Mouse (Mus musculus): Measurements from ENCODE around the gene Brwd1.
"Not testable (repeated sequence)": the region's sequence is repeated elsewhere in the genome, so short reads cannot be mapped to it uniquely, and the experiment has no call there.

Brwd1 gene

DNA sequence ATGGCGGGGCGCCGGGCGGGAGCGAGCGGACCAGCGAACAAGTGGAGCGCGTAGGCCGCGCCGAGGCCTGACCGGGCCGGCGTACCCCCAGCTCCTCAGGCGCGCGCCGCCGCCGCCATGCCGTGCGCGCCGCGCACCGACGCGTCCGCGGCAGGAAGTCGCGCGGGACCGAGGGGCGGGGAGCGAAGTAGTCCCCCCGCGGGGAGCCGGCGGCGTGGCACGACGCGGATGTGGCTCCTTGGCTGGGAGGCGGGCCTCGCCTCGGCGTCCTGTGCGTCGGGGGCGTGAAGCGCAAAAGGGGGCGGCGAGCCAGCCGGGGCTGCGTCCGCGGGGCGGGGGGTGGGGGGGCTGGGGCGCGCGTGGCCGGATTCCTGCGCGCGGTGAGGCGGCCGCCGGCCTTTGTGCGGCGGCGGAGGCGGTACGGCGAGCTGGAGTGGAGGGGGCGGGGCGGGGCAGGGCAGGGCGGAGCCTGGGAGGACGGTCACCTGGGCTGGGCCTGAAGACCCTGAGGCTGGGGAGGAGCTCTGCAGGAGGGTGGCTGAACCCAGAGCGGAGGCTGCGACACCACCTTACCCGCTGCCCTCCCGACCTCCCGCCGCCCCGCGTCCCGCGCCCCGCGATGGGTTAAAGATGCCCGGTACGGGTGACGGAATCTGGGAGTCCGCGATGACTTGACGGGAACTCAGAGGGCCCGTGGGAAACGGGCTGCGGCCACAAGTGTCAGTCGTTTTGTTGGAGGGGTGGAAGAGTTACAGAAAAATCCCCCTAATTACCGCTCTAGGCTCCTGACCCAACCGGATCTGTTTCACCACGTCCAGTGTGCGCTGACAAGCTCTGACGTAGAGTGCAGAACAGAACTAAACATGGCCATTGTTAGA, at the start of gene Brwd1:
Gene Brwd1 (minus strand): TSS at position 226 of the 878 bp plus-strand sequence.
- peak; percentile 92 for DNase-seq (ENCODE audit: low spot score)

GRCm38 (mm10) chr16:96128466-96128865, 46.1 kb upstream of the Brwd1 start:
- DNase-seq (ENCODE audit: low spot score) = no peak

- peak; percentile 98 for DNase-seq (ENCODE audit: low spot score)
Observed at GRCm38 (mm10) chr16:96127657-96128344, 45.5 kb upstream of the Brwd1 start, which contains the start of gene Hmgn1. TSS of gene Hmgn1 (minus strand) at chr16:96127729.

DNA sequence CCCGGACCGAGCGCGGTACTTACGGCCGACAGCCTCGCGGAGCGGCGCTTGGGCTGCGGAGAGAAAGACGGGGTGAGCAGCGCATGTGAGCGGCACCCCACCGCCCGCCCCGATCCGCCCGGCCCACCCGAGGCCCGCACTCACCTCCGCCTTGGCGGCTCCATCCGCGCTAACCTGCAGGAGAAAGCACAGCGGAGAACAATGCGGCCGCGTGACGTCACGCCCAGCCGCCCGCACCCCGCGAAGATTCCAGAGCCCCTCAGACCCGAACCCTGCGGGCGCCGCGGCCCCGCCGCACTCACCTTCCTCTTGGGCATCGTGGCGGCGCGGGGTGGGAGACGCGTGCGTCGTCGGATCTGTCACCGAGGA, 44.9 kb upstream of the Brwd1 start:
- DNase-seq (ENCODE audit: low spot score) = no peak

DNA sequence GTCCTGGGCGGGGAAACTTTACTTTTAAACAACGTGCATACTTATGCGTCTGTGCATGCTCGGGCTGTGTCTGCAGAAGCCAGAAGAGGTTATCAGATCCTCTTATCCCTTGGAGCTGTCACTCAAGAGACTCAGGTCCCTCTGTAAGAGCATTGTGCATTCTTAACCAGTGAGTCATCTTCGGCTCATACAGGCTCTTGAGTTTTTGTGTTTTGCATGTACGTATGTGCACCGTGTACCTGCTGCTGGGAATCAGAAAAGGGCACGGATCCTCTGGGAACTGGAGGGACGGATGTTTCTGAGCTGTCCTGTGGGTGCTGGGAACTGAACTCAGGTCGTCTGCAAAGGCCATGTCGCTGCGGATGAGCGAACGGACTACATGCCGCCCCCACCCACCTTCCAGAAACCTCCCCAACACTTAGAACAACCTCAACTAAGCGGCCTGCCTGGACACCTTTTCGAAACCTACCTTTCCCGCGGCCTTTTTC, 44.4 kb upstream of the Brwd1 start:
- DNase-seq (ENCODE audit: low spot score) = peak; percentile 36

DNA sequence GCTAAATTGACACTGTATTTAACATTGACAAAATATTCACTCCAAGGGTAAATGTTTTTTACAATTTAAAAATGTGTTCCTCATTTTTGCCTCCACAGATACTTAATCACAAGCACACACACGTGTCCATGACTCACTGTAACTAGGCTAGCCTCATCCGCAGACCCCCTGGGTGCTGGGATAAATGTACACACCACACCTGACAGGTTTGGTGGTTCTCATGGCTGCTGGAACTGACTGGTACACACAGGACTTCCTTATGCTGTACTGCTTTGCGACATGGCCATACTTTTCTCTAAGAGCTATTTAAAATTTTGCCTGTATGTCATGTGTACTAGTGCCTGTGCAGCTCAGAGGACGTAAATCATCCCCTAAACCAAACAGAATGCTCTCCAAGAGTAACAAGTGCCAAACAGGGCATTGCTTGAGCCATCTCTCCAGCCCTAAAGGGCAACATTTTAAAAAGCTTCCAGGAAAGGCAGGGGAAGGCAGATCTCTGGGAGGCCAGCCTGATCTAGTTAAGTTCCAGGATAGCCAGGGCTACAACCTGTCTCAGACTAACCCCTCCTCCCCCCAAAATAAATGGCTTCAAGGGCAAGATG, 37.8 kb upstream of the Brwd1 start:
- DNase-seq (ENCODE audit: low spot score) = no peak

GRCm38 (mm10) chr16:96114729-96115128, 32.4 kb upstream of the Brwd1 start:
- DNase-seq (ENCODE audit: low spot score) = no peak

DNA sequence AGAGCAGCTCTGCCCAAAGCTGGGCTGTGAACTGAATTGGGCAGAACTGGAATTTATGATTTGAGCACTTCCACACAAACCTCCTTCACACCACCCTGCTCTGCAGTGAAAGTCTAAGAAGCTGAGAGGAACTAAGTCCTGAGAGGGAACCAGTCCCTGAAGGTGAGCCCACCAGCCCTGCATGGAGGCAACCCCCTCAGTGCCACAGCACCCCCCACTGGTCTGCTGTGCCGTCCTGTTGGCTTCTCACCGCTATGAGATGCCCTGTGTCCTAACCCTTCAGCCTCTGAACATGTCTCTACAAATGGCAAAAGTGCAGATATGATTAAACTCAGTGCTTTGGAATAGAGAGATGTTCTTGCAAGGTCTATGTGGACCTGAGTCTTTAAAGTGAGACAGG, 30.4 kb upstream of the Brwd1 start:
- no peak for DNase-seq (ENCODE audit: low spot score)

GRCm38 (mm10) chr16:96110655-96111345, 28.5 kb upstream of the Brwd1 start:
- DNase-seq (ENCODE audit: low spot score) = no peak

GRCm38 (mm10) chr16:96109673-96110072, 27.3 kb upstream of the Brwd1 start:
- DNase-seq (ENCODE audit: low spot score) = no peak

DNA sequence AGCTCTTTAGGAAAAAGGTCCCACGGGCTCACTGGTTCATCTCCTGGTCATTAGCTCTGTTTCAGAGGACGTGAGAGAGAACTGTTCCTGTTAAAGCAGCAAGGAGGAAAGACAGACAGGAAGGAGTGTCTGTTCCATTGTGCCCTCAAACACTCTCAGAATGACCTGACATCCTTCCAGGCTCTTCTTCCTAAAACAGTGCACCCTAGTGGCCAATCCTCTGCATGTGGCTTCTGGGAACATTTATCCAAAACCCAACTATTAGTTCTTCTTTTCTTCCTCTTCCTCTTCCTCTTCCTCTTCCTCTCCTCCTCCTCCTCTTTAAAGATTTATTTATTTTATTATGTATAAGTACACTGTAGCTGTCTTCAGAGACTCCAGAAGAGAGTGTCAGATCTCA, 20.7 kb upstream of the Brwd1 start:
- no peak for DNase-seq (ENCODE audit: low spot score)

GRCm38 (mm10) chr16:96097811-96098210, 15.5 kb upstream of the Brwd1 start:
- not testable (repeated sequence) for DNase-seq (ENCODE audit: low spot score)

- no peak for DNase-seq (ENCODE audit: low spot score)
Observed at GRCm38 (mm10) chr16:96095966-96096365, 13.6 kb upstream of the Brwd1 start.

DNA sequence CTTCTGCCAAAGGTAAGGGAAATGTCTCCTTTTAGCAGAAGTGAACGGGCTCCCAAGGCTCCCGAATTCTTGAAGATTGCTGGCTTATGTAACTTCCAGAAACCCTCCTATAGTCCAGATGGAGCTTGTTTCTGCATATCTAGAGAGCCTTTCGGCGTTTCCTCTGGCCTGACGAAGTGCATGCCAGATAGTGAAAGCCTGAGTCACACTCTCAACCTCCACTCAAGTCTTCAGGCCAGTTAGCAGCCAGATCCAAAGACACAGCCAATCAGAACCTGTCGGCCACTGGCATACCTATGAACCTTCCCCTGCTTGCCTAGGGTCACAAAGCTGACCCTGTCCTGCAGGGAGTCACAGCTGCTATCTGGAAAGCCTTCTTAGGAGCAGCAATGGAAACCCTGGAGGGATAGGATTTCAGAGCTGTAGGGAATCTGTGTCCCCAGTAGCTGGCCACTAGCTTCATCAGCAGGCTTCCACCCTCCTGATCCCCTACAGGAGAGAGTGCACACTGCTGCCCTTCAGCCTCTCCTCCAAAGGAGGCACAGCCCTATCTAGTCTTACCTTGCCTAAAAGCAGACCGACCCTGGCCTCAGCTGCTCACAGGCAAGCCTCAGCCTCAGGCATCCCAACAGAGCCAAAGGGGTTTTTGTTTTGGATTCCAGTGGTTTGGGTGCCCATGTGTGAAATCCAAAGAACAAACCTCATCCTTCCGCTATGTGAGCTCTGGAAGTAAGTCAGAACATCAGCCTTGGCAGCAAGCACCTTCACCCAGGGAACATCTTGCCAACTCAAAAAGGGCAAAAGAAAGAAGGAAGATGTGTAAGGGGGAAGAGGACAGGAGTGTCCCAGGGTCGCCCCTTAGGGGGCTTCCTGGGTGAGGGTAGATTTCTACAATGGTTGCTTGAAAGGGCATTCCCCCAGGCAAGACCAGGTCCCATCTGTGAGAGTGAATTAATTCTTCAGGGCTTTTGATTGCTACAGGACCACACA, 9.5 kb upstream of the Brwd1 start:
- DNase-seq (ENCODE audit: low spot score) = no peak

- DNase-seq (ENCODE audit: low spot score) = no peak
Observed at GRCm38 (mm10) chr16:96088120-96088519, 5.8 kb upstream of the Brwd1 start.

DNA sequence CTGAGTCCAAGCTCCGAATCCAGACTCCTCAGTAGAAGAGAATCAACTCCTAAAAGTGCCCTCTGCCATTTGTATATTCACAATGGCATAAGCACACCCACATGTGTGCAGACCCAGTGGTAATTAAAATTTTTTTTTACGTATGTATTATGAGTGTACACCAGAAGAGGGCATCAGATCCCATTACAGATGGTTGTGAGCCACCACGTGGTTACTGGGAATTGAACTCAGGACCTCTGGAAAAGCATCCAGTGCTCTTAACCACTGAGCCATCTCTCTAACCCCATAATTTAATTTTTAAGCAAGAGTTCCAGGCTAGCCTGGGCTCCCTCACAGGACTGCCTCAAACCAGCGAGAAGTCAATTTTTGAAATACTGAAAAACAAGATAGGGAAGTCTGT, 5.1 kb upstream of the Brwd1 start:
- no peak for DNase-seq (ENCODE audit: low spot score)

DNA sequence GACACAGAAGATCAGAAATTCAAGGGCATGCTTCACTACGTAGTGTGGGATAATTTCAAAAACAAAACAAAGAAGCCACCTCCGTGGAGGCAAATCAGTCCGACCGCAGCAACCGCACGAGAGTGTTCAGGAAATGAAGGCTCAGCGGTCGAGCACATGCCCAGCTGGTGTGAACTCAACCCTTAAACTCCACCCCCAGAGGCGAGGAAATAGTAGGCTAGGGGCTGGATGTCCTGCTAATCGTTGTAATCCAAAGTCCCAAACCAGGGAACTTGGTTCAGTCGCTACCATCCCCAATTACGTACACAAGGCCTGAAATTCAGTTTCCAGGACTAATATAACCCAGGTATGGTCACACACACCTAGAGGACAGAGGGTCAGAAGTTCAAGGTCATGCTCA, 4.7 kb upstream of the Brwd1 start:
- no peak for DNase-seq (ENCODE audit: low spot score)

GRCm38 (mm10) chr16:96085597-96085996, 3.3 kb upstream of the Brwd1 start:
- no peak for DNase-seq (ENCODE audit: low spot score)

DNA sequence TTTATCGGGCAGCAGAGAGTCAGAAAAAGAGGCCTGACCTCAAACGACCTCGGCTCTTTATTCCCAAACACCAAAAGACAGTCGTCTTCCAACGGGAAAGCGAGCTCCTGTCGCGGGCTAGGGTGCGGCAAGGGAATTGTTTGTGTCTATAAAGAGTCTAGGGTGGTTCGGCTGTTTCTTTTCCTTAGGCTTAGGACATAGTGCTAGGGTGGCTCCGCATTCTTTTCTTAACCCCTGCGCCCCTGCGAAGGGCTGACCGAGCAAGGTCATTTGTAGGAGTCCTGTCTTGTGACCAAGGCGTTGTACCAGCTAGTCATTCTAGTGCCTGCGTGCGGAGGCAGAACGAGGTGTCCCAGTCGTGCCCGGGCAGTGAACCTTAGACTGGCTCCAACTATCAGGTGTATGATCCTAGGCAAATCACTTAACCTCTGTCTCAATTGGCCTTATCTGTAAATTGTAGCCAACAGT, 887 bp upstream of the Brwd1 start:
- peak; percentile 75 for DNase-seq (ENCODE audit: low spot score)

DNA sequence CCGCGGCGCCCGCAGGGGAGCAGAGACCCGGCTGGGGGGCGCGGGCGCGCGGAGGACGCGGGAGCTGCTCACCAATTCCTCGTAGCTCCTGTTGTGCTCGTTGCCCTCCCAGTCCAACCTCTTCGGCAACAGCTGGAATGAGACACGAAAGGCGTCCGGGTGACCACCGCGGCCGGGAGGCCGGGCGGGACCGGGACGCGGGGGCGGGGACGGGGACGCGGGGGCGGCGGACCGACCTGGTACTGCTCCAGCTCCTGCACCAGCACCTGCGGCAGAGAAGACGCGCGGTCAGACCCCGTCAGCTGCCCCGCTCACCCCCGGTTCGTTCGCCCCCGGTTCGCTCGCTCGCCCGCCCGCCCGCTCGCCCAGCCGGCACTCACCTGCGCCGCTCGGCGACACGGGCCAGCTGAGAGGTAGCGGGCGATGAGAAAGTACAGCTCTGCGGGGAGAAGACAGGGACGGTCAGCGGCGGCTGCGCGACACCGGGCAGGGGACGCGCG, 534 bp downstream of the Brwd1 start:
- peak; percentile 78 for DNase-seq (ENCODE audit: low spot score)

- peak; percentile 85 for DNase-seq (ENCODE audit: low spot score)
Observed at GRCm38 (mm10) chr16:96081331-96081730, 995 bp downstream of the Brwd1 start.

All from testis, postnatal 14 days (tissue).